Mouse (Mus musculus) liver, postnatal 0 days (tissue): ENCODE results near the gene Stt3b.

ENCODE experiments used
- CTCF ChIP-seq: sonication (generic); IDR thresholded peaks from 2 replicates; pipeline ENCODE4 v1.5.1; 2016; ENCODE audit warnings: antibody characterized with exemption, low read depth
- EP300 ChIP-seq: IDR thresholded peaks from 2 replicates; pipeline ENCODE4 v1.6.1; 2016; ENCODE audit warnings: antibody characterized with exemption, low read depth, mild to moderate bottlenecking

GRCm38 (mm10) chr9:115330861-115331476 lies 20.7 kb upstream of the Stt3b start:
- TF ChIP-seq CTCF (no peak), EP300 (peak; percentile 53)
